In the genomic region with DNA sequence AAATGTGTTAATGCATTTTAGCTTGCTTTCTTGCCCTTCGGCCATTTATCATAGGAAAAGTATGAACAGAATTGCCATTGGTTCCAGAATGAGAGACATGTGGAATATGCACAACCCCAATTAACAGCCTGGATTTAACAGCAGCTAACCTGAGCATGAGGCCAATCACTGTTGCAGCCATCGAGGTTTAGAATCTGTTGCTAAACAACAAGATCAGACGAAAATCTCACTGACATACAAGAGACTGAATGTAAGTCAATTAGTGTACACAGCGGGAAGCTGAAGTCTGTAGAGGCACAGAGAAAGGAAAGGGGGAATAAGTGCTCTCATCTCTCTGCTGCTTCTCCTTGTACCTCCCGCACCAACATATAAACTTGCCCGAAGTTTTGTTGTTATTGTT, we compare ENCODE assay signal across 21 mouse cellular contexts. TPM values are rescaled to one million over a fixed set of nuclear protein-coding genes. Genes with fewer than 3 reads are reported as not detected.
DNase-seq lines count a peak whose midpoint lies in the region; ATAC-seq and TF ChIP-seq lines count a peak whose summit lies in the region.
"Had no signal": no experiment of that assay in that cellular context is flagged by ENCODE, and none has a peak within 500 bp of the region (broad histone marks: within the 10 kb centered on the region; RNA-seq: fewer than 3 reads in every experiment).

No protein-coding gene starts in this region.

- ATAC-seq in midbrain, postnatal 0 days (ENCODE audit: low FRiP score) = no peak
- ATAC-seq in midbrain, embryonic 11.5 days (ENCODE audit: low FRiP score) = no peak
- ATAC-seq: forebrain, embryonic 15.5 days had no signal

- 0 out of 2 replicates have a peak, but pooled peaks cover 2% of the 10 kb centered on the region for H3K9me3 ChIP-seq in midbrain, postnatal 0 days (ENCODE audit: low read length)
- H3K9me3 ChIP-seq in midbrain, embryonic 11.5 days (ENCODE audit: control insufficient read depth, low read length) = no peaks in the 10 kb centered on the region
- H3K9me3 ChIP-seq: embryonic facial prominence, embryonic 13.5 days; embryonic facial prominence, embryonic 15.5 days; forebrain, embryonic 10.5 days; forebrain, embryonic 12.5 days; forebrain, embryonic 15.5 days had no signal

- H3K4me3 ChIP-seq in midbrain, postnatal 0 days (ENCODE audit: low read depth, low read length) = no peak overlapping the region
- H3K4me3 ChIP-seq in midbrain, embryonic 11.5 days (ENCODE audit: low read depth, low read length) = no peak overlapping the region
- H3K4me3 ChIP-seq: embryonic facial prominence, embryonic 13.5 days; embryonic facial prominence, embryonic 15.5 days; erythroblast, embryonic 14.5 days; forebrain, embryonic 10.5 days; forebrain, embryonic 12.5 days; forebrain, embryonic 15.5 days had no signal

- TF ChIP-seq CTCF in midbrain, postnatal 0 days (IDR thresholded peaks at IDR 0.05) = no peak

- no peaks in the 10 kb centered on the region for H3K4me1 ChIP-seq in midbrain, postnatal 0 days (ENCODE audit: insufficient read depth, low read length)
- no peaks in the 10 kb centered on the region for H3K4me1 ChIP-seq in midbrain, embryonic 11.5 days (ENCODE audit: control insufficient read depth, insufficient read depth, low read length)
- H3K4me1 ChIP-seq: embryonic facial prominence, embryonic 13.5 days; embryonic facial prominence, embryonic 15.5 days; forebrain, embryonic 10.5 days; forebrain, embryonic 12.5 days had no signal

- H3K36me3 ChIP-seq in midbrain, postnatal 0 days (ENCODE audit: insufficient read depth, low read length) = no peaks in the 10 kb centered on the region
- H3K36me3 ChIP-seq in midbrain, embryonic 11.5 days (ENCODE audit: control insufficient read depth, insufficient read depth, low read length) = no peaks in the 10 kb centered on the region
- H3K36me3 ChIP-seq: embryonic facial prominence, embryonic 13.5 days; embryonic facial prominence, embryonic 15.5 days; forebrain, embryonic 10.5 days; forebrain, embryonic 12.5 days; forebrain, embryonic 15.5 days had no signal

- H3K9ac ChIP-seq in midbrain, postnatal 0 days (replicated peaks; ENCODE audit: low read length, poor library complexity, severe bottlenecking) = no peak overlapping the region
- no peak overlapping the region for H3K9ac ChIP-seq in midbrain, embryonic 11.5 days (ENCODE audit: low read length)
- H3K9ac ChIP-seq: embryonic facial prominence, embryonic 13.5 days; embryonic facial prominence, embryonic 15.5 days; forebrain, embryonic 12.5 days; forebrain, embryonic 15.5 days had no signal

- WGBS in midbrain, postnatal 0 days = 76% methylated on average over 6 of the region's 6 CpGs
- 66% methylated on average over 6 of the region's 6 CpGs for WGBS in midbrain, embryonic 11.5 days

- H3K27me3 ChIP-seq in midbrain, postnatal 0 days (ENCODE audit: insufficient read depth, low read length) = no peaks in the 10 kb centered on the region
- no peaks in the 10 kb centered on the region for H3K27me3 ChIP-seq in midbrain, embryonic 11.5 days (ENCODE audit: control insufficient read depth, insufficient read depth, low read length)
- H3K27me3 ChIP-seq: embryonic facial prominence, embryonic 13.5 days; embryonic facial prominence, embryonic 15.5 days; forebrain, embryonic 12.5 days; forebrain, embryonic 15.5 days had no signal

- intact Hi-C loops in left cerebral cortex, postnatal 10 days (cut with DNase I) = no loop called here

- H3K4me2 ChIP-seq in midbrain, postnatal 0 days (ENCODE audit: low read depth, low read length, poor library complexity, severe bottlenecking) = no peak overlapping the region
- no peak overlapping the region for H3K4me2 ChIP-seq in midbrain, embryonic 11.5 days
- H3K4me2 ChIP-seq: embryonic facial prominence, embryonic 13.5 days; embryonic facial prominence, embryonic 15.5 days; forebrain, embryonic 12.5 days; forebrain, embryonic 15.5 days had no signal

- peak; percentile 19 for DNase-seq in midbrain, postnatal 0 days (ENCODE audit: low spot score)
- DNase-seq in midbrain, embryonic 11.5 days (ENCODE audit: low spot score, missing footprints) = no peak
- DNase-seq in ZHBTc4 (ENCODE audit: low read depth, low spot score) = peak; percentile 3
- no peak for DNase-seq in cerebellum, adult 11-12 months
- no peak for DNase-seq in left cerebral cortex, postnatal 10 days (ENCODE audit: extremely low spot score in 1 of 2, low spot score in 2 of 2)
- DNase-seq: adrenal gland, adult 2 months; adrenal gland, postnatal 10 days; adrenal gland, postnatal 25 days; cerebellum, adult 18-20 months; cerebellum, adult 8-10 months; cerebellum, adult 9-11 months; cerebellum, postnatal 14 days; cerebellum, postnatal 36 days; embryo, embryonic 11 days had no signal

- H3K27ac ChIP-seq in midbrain, postnatal 0 days (ENCODE audit: low read depth, low read length) = no peak overlapping the region
- no peak overlapping the region for H3K27ac ChIP-seq in midbrain, embryonic 11.5 days (ENCODE audit: low read depth, low read length)
- H3K27ac ChIP-seq: embryonic facial prominence, embryonic 13.5 days; embryonic facial prominence, embryonic 15.5 days; forebrain, embryonic 10.5 days; forebrain, embryonic 12.5 days; forebrain, embryonic 15.5 days had no signal

RNA-seq across cellular contexts. Expression of a gene that starts 46.1 kb away (rescaled TPM):
- total RNA-seq in midbrain, postnatal 0 days (2014; rRNA removed) = 13.0 and 13.9 TPM in 2 replicates
- 9.4 and 9.5 TPM in 2 replicates for polyA plus RNA-seq in midbrain, postnatal 0 days (2015; fragmentation: Nextera tagmentation; extraction: Ambion mirVana)
- polyA plus RNA-seq in midbrain, embryonic 11.5 days (2014; fragmentation: Nextera tagmentation; extraction: Ambion mirVana) = 0.55 and 0.76 TPM in 2 replicates
- 10 to 100 TPM; 20.2 to 22.0 TPM for total RNA-seq in left cerebral cortex, postnatal 10 days (2021)
- total RNA-seq: common myeloid progenitor, adult 5-6 weeks had no signal
- polyA plus RNA-seq: adrenal gland, adult 2 months; erythroblast, embryonic 14.5 days had no signal

Comparison
In these comparisons a context has a peak if more than half of its experiments do, and no peak if none do; other contexts are left out.
1. DNase-seq: peak in midbrain, postnatal 0 days (single experiment) and ZHBTc4 (single experiment); none in midbrain, embryonic 11.5 days (single experiment), cerebellum, adult 11-12 months (single experiment) and left cerebral cortex, postnatal 10 days (0 of 2).